Mouse (Mus musculus) heart, postnatal 0 days (tissue): ENCODE results near the gene Kcnd2.

Experiments used
- CTCF ChIP-seq: IDR thresholded peaks from 2 replicates; pipeline ENCODE4 v1.5.1; 2016; ENCODE audit warnings: antibody characterized with exemption, control low read depth, low read depth
- EP300 ChIP-seq: IDR thresholded peaks from 2 replicates; pipeline ENCODE4 v1.6.1; 2016; ENCODE audit warnings: antibody characterized with exemption, low read depth

- TF ChIP-seq CTCF = no peak
- TF ChIP-seq EP300 = no peak
These were observed 503.8 kb downstream of the Kcnd2 start for GRCm38 (mm10) chr6:21719121-21719520.
